Mouse (Mus musculus): ENCODE data around the gene Polk.

Polk gene

DNA sequence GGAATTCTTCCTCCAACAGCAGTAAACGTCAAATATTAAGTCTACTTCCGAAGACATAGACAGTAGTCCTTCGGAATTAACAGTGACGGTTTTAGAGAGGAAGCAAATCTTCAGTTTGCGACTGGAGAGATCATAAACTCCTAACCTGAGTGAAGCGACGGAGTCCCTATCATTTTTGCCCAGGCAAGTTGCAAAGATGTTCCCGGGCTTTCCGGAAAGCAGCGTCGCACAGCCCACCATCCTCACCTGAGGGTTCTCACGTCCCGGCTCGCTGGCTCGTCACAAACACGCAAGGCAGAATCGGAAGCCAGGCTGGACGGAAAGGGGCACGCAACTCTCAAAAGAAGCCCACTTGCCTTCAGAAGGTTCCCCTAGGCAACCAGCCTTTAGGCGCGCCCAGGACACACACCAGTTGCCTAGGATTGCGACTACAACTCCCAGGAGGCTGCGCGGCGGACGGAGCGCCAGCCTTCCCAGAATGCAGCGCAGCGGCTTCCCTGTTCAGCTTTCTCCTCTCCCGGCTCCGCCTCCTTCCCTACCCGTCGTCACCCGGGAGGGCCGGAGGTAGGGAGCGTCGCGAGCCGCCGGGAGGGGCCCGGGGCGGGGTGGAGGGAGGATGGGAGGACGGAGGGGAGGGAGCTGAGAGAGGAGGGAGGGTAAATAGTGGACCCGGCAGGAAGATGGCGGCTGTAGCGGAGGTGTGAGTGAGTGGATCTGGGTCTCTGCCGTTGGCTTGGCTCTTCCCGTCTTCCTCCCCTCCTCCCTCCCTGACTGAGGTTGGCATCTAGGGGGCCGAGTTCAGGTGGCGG lies at the start of gene Polk, which contains the start of gene Col4a3bp:
Gene Polk, minus strand, starts transcription at position 499 of the 809 bp plus-strand sequence.
Gene Col4a3bp, plus strand, starts transcription at position 538 of the 809 bp plus-strand sequence.
- DNase-seq (ENCODE audit: low read depth, low spot score): peak; percentile 99

DNA sequence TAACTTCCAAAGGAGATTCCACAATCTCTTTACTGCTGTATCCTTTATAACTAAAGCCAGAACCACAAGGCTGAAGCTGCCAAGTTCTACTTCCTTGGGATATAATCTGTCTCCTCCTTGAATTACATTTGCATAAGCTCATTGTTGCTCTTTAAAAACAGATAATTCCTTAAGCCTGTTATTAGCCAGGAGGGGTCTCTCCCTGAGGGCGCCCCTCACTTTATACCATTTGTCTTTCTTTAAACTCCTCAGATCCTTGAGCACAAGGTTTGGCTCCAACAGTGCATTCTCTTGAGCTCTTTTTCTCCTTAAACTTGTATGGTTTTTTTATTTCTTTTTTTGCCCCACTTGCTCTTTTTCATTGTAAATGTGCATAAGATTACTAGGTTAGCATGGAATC lies 46.3 kb upstream of the Polk start:
- DNase-seq (ENCODE audit: low read depth, low spot score): no peak

DNA sequence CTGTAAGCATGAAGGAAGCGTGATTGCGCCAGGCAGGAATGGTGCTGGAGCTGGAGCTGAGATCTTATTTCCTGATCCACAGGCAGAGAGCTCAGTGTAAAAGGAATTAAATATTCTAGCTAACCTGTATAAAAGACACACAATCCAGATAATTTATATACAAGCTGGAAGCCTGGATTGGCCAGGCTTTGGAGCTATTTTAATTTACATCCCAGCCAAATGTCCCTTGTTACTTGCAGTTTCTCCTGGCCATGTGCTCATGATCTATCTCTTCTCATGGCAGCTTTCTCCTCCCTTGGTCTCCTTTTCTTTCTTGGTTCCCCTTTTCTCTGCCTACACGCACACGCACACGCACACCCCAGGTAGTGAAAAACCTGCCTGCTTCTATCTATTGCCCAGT lies 44.2 kb upstream of the Polk start:
- no peak for DNase-seq (ENCODE audit: low read depth, low spot score)

- no peak for DNase-seq (ENCODE audit: low read depth, low spot score)
Measured at GRCm38 (mm10) chr13:96584201-96584600, 41.8 kb upstream of the Polk start.

DNA sequence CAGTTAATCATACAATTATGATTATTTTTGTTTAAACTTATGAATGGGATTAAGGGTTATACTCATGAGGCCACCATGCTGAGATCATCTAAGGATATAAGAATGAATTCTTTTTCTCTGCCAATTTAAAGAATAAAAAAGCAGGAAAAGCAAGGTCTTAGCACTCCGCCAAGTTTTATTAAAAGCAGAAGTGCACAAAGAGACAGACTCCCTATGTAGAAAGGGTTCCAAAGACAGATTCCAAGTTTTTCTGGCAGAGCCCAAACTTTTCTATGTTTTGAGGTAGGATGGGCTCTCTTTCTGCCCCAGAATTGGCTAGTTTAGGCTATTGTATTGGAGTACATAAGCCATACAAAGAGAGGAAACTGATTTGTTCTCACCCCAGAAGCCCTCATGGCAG lies 37.6 kb upstream of the Polk start:
- DNase-seq (ENCODE audit: low read depth, low spot score): no peak

DNA sequence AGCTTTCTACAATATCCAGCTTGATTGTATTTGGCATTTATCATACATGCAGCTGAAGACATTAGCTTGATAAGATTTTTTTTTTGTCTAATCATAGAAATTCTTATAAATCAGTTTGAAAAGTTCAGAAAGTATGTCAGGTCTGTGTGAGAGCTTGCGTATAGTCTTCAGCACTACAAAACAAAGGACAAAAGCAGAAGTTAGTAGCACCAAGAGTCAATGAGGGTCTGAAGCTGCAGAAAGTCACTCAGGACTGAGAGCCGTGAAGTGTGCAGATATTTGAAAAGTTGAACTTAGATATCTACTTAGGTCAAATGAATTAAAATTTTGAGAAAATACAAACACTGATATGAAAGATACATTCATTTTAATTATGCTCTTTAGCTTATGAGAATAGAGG lies 36.7 kb upstream of the Polk start:
- DNase-seq (ENCODE audit: low read depth, low spot score): no peak

- DNase-seq (ENCODE audit: low read depth, low spot score): no peak
Measured at GRCm38 (mm10) chr13:96574170-96574569, 31.8 kb upstream of the Polk start.

GRCm38 (mm10) chr13:96571016-96571361 lies 28.6 kb upstream of the Polk start:
- DNase-seq (ENCODE audit: low read depth, low spot score): no peak

- no peak for DNase-seq (ENCODE audit: low read depth, low spot score)
Measured at GRCm38 (mm10) chr13:96570313-96571015, 28.1 kb upstream of the Polk start.

DNA sequence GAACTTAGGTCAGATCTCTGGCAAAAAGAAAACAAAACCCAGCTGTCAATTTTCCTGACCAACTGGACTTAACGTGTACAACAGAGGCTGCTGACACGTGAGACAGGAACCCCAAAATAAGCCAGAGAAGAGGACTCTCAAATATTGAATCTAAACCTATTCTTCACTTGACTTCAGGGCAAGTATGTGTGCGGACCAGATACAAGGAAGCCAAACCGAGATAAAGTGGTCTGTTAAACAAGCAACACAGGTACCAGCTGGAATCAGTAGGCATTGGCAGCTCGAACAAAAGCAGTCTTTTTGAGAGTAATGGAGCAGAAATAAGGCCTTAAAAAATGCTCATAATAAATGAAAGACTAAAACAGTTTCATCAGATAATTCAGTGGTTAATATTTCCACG lies 25.6 kb upstream of the Polk start:
- no peak for DNase-seq (ENCODE audit: low read depth, low spot score)

DNA sequence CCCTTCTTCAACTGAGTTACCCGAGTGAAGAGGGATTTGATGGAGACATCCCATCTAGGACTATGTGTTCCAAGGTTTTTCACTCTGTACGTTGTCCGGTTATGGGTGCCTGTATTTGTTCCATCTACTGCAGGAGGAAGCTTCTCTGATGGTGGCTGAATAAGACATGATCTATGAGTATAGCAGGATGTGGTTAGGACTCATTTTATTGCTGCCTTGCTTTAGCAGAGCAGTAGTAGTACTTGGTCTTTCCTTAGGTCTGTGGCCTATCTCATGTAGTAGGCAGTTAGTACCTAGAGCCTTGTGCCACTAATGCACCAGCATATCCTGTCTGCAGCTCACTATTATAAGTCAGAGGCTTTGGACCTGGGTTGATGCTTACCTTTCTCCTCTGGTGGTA lies 12.7 kb upstream of the Polk start:
- no peak for DNase-seq (ENCODE audit: low read depth, low spot score)

- no peak for DNase-seq (ENCODE audit: low read depth, low spot score)
Measured at GRCm38 (mm10) chr13:96547941-96548340, 5.6 kb upstream of the Polk start.

DNA sequence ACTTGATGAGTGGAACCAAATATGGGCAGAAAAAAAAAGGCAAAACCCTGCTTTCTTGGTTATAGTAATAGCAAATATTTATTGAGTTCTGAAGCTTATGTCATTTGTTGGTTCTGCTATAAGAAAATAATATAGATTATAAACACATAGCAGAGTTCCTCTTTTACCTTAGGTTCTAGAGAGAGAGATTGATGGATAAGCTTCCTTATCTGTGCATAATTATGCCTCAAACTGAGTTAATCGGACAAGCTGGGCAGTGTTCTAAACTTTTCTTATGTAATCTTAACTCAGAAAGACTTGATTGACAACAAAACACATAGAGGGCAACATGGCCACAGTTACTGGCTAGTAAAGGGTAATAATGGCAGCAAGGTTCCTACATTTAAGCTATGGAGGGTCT lies 4.9 kb upstream of the Polk start:
- no peak for DNase-seq (ENCODE audit: low read depth, low spot score)

DNA sequence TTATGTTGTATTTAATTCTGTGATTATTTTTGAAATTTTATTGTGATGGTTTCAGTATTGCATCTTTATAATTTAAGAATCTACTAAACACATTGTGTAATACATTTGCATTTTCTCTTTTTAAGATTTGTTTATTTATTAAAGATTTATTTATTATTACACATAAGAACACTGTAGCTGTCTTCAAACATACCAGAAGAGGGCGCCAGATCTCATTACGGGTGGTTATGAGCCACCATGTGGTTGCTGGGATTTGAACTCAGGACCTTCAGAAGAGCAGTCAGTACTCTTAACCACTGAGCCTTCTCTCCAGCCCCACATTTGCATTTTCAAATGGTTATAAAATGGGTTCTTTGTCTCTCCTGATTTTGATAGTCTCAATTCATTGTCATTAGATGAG lies 2.1 kb upstream of the Polk start:
- peak; percentile 41 for DNase-seq (ENCODE audit: low read depth, low spot score)

DNA sequence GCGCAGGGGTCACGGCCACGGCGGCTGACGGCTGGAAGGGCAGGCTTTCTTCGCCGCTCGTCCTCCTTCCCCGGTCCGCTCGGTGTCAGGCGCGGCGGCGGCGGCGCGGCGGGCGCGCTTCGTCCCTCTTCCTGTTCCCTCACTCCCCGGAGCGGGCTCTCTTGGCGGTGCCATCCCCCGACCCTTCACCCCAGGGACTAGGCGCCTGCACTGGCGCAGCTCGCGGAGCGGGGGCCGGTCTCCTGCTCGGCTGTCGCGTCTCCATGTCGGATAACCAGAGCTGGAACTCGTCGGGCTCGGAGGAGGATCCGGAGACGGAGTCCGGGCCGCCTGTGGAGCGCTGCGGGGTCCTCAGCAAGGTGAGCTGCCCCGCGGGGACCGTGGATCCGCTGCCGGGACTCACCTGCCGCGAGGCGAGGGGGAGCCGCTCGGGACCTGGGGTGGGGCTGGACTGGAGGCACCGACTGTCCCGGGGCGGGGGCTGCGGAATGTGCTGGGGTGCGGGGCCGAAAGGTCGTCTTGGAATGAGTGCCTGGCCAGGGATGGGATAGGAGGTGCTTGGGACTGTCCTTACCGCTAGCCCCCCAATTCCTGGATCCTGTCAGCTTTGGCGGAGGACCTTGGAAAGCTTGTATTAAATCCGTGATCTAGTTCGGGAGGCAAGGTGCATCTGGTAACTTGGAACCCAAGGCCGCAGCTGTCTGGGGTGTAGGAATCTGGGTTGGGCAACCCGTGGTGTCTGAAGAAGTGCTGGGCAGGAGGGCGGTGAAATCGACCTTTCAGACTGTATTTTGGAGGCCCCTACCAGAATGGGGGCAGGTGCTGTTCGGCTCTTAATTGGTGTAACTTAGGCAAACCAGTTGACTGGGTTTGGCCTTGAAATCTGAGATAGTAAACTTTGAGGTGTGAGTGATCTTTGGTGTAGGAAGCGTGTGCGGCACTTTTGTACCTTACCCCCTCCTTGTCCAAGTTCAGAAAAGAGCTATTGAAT lies 817 bp upstream of the Polk start:
- DNase-seq (ENCODE audit: low read depth, low spot score): peak; percentile 76

GRCm38 (mm10) chr13:96541381-96541780 lies 998 bp downstream of the Polk start:
- DNase-seq (ENCODE audit: low read depth, low spot score): no peak

GRCm38 (mm10) chr13:96538103-96538502 lies 4.3 kb downstream of the Polk start:
- DNase-seq (ENCODE audit: low read depth, low spot score): no peak

DNA sequence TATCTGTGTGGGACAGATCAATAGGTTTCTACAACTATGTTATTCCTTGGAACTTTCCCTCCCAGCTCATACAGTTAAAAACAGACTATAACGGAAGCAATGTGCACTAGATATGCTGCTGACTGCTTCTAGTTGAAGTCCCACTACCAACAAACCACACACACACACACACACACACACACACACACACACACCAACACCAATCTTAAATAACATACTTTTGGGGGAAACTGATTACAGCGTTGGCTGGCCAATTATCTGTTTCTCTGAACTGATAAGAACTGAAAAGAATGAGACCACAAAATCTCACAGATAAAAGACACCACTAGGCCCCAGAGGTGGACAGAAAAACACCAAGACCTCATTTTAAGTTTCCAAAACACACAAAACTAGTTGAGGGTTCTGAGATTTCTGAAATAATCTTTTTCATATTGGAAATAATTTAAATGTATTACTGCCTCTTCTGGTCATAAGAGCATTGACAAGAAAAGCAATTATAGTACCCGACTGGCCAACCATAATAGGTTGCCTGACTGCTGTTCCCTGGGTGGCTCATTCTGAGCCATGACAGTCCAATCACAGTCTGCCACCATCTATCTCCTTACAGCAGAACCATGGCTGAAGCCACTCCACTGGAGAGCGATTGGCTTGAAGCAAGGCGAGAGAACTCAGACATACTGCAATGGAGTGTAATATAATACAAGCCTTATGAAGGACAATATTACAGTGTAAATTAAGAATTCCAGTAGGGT lies 5.4 kb downstream of the Polk start:
- no peak for DNase-seq (ENCODE audit: low read depth, low spot score)

DNA sequence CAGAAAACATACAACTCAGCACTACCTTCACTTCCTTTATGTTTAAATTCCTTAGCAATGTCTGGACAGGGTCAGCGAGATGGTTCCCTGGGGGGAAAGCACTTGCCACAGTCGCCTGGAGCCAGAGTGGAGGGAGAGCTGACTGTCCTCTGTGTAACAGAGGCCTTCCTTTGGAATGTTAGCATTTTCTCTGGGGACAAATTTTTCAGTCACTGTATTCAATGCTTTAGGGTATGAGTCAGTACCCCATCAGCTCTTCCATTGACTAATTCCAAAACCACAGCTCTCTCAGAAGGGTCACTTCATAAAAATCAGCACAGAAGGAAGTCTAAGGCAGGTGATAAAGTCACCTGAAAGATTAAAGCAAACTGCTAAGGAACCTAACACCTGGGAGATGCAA lies 8.6 kb downstream of the Polk start:
- no peak for DNase-seq (ENCODE audit: low read depth, low spot score)

DNA sequence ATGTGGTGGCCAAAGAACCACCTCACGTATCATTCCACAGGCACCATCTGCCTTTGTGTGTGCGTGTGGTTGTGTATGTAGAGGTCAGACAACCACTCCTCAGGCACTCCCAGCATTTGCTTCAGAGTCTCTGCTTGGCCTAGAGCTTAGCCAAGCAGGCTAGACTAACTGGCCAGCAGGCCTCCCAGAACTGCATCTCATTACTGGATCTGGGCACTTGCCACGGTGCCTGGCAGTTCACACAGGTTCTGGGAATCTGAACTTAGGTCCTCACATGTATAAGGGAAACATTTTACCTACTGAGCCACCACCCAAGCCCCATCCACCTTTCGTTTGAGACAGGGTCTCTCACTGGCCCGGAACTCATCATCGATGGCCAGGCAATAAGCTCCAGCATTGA lies 10.2 kb downstream of the Polk start:
- no peak for DNase-seq (ENCODE audit: low read depth, low spot score)

- no peak for DNase-seq (ENCODE audit: low read depth, low spot score)
Measured at GRCm38 (mm10) chr13:96530064-96530463, 12.3 kb downstream of the Polk start.

All from ZHBTc4 (cell line).